Mouse (Mus musculus) testis, postnatal 14 days (tissue): ENCODE measurements at regions not wholly inside any gene's neighbourhood (a gene's known extent, or its start where the extent isn't known, plus 50 kb on each side); places are given as distances from the start of the nearest gene placed in this dataset.

Experiments
- DNase-seq: peaks from one replicate; pipeline ENCODE4 v3.0.0; 2021; ENCODE audit warnings: low spot score

DNA sequence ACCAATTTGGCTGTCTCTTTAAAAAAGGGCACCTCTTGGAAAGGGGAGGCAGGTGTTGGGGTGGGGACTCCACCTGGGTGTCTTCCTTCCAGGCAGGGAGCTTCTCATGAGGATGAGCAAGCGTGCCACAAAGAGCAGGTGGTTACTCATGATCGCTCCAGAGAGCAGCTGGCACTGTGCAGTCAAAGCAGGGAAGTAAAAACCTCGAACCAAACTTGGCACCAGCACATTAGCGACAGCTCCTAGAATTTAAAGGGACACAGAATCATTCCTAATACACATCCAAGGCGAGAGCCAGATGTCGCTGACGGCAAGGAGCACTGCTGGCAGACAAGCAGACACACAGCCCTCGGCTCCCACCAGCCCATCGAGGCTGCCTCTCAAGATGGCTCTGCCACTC lies 70.4 kb downstream of the Irx5 start:
- DNase-seq, result no peak

DNA sequence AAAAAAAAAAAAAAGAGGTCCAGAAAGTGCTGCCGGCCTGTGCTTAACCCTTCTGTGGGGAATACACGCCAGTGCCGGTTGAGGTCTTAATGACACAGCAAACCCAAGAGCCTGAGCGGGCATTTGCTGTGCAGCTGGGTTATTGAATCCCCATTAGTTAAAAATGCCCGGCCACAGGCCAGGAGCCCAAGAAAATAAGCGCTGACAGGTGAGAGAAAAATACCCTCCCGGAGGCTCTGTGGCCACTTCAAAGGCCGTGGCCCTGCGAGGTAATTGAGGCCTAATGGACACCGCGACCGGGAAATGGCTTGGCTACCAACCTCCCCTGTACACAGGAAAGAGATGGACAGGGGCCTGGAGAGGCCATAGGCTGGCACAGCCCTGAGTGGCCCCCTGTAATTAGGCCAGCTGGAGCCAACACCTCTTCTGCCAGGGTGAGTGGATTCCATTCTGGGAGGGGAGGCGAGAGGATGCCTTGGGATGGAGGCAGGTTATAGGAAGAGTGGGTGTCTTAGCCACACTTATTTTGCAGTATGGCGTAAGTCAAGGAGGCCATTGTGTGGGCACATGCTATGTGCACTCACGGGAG lies 79.7 kb downstream of the Irx5 start:
- DNase-seq, result no peak

DNA sequence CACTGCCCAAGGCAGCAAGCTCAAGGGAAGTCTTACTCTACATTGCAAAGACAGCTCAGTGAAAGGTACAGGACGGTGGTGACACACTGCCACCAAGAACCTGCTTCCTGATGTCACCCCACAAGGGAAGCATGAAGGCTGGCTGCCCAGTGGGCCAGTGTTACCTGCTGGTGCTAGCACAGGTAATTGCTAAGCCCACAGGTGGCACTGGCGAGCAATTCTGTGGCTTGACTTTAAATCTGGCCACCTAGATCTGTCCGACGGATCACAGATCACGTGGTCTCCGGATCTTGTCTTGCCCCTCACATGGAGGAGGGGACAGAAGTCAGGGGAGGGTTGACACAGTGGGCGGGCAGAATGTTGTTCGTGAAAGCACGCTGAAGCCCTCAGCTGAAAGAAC lies 80.9 kb downstream of the Irx5 start:
- no peak for DNase-seq

DNA sequence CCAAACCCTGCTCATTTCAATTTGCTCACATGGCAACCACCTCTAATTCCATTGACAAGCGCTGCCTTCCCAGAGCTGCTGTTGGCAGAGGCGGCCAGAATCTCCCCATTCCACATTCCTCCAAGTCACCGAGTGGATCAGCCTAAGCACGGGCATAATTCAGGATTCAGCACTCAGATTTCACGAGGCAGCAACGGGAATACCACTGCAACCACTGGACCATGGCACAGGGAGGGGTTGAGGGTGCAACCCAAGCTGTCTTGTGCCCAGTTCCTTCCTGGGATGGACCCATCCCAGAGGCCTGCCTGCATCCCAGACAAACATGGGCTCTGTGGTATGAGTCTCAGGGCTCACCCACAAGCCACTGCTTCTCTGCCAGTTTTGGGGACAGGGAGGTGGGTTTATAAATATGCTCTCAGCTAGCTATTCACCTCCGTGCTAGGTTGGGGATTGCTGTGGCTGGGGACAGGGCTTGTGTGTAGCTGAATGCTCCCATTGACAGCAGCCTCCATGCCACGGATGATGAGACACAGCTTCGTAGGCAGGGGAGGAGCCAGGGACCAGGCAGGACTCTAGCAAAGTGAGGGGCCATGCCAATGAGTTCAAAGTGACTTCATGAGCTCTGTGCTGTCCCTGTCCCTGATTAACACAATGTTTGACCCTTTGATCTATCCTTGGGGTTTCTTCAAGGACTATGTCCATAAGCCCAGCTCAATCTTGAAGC lies 82.5 kb downstream of the Irx5 start:
- DNase-seq, result no peak

DNA sequence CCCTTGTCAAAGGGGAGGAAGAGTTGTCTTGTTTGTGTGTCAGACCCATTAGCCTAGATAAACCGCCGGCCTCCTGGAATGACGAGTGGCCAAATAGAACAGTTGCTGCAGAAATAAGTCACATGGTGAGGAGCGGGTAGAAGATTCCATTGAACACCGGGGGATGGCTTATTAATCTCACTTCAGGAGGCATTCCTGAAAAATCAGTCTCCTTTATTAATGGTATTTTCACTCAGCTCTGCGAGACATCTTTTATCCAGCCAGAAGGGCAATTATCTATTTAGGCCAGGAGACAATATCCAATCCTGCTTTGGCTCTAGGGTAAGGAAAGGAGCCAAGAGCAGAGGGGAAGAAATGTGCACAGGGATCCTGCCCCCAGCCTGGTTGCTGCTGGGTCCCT lies 84.7 kb downstream of the Irx5 start:
- no peak for DNase-seq

DNA sequence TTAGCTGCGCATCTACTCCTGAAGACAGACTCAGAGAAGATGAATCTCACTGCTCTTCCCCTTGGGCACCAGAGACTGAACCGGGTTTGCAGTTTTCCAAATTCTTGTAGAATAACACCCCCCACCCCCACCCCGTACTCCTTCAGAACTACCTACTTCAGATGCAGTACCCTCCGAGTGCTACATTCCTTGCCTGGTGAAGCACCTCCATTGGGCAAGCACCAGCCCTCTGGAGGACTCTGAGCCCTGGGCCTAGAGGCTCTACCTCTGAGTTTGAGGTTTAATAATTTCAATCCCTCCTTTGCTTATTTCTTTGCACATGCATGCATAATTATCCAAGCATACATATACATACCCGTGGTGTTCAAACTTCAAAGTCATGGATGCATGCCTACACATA lies 101.9 kb downstream of the Irx5 start:
- no peak for DNase-seq

DNA sequence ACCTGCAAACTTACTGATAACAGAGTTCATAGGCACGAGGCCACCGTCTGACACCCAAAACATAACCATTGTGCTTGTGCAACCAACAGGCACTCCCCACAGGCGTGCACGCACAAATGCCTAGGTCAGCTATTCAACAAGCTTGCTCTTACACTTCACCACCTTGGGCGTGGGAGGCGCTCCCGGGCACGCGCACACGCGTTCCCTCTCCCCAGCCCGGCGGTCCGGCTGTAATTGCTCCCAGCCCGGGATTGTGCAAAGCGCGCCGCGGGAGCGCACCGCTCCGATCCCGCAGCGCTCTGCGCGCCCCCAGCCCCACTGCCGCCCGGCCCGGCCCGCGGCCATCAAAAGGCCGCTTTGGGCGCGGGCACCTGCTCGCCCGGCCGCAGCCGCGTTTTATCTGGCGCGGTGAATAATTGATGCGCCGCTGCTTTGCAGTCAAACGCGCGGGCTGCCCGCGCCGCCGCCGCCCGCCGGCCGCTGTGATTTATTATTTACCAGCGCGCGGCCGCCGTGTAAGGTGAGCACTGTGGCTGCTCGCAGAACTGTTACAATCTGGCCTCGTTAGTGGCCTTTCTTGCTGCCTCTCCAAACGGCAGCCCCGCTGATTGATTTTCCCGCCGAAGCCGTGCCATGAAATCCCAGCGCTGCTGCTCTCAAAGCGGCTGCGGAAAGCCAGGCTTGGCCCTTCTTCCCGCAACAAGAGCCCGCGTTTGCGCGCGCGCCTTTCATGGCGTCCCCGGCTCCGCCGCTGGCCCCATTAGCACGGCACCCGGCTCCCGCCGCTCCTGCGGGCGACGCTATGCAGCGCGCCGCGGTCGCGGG lies 102.9 kb downstream of the Irx5 start:
- DNase-seq, result no peak

DNA sequence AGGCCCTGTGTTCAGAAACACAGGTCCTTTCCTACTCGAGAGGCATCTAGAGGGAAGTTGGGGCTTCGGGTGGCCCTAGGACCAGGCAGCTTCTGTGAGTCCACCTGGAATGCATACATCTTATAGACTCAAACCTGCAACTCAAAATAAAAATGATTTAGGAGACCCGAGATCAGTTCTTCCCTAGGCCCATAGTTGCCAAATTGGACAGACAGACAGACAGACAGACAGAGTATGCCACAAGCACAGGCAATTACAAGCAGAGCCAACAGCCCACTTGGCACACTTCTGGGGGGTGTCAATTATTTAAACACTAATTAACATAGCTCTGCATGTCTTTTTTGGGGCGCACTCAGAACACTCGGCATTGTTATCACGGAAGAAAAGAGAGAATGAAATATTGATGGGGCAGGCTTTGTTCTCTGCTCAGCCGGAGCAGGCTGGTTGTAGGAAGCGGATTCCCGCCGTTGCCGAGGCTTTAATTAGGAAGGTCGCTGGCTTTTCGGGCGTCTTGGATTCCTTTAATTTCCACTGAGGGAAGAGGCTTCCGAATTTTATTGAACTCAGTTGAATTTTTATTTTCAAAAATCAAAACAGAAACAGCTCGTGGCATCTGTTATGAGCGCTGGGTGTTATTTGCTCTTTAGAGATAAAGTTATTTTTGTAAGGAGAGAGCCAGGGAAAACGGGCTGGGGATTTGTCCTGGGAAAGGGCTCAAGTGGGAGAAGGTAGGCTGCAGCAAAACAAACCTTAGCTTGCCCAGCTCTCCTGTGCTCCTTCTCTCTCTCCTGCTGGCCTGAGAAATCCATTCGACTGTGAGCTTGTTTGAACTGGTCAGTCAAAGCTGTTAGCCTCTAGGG lies 111.9 kb downstream of the Irx5 start:
- no peak for DNase-seq

DNA sequence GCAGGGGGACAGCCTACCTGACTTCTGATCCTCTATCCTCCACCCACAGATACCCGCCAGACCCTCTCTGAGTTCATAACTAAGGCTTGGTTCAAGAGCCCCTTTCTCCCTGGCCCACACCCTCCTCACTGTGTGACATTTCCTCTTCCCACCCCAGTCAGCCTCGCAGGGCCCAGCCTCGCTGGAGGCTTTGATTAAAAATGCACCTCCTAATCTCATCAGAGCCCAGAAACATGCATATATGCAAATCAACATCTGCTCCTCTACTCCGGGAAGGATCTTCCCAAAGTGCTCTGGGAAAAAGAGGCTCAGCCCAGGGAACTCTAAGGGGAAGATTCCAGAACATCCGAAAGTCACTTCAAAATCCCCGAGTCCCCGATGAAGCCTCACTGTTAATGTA lies 114.8 kb downstream of the Irx5 start:
- no peak for DNase-seq

DNA sequence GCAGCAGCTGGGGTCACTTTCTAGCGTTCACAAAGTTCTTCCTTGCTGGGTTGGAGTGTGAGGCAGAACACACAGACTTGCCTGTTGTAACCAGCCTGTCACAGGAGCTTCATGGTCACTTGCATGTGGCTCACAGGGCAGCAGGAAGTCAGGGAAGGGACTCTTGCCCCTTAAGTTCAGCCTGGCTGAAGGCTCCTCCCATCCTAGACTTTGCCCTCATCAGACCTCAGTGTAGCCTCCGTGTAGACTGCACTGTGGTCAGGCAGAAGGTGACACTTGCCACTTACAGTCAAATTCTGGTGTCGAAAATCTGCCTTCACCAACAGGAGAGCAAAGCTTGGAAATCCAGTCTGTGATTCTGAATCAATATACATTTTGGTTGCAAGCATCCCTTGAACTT lies 115.4 kb downstream of the Irx5 start:
- DNase-seq, result no peak

DNA sequence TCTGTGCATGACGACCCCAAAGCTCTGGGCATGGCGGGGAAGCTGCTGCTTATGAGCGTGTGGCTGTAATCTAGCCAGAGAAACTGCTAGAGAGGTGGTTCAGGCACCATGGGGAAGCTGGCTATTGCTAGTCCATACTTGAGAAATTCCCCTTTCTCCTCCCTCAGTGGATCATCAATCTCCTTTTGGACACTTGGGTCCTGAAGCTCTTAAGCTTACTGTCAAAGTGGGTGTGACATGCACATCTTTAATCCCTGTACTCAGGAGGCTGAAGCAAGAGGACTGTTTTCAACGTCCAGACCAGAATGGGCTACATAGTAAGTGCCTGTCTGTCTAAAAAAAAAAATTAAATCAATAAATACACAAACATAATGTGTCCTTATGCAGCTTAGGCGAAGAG lies 125.0 kb downstream of the Irx5 start:
- DNase-seq, result no peak

DNA sequence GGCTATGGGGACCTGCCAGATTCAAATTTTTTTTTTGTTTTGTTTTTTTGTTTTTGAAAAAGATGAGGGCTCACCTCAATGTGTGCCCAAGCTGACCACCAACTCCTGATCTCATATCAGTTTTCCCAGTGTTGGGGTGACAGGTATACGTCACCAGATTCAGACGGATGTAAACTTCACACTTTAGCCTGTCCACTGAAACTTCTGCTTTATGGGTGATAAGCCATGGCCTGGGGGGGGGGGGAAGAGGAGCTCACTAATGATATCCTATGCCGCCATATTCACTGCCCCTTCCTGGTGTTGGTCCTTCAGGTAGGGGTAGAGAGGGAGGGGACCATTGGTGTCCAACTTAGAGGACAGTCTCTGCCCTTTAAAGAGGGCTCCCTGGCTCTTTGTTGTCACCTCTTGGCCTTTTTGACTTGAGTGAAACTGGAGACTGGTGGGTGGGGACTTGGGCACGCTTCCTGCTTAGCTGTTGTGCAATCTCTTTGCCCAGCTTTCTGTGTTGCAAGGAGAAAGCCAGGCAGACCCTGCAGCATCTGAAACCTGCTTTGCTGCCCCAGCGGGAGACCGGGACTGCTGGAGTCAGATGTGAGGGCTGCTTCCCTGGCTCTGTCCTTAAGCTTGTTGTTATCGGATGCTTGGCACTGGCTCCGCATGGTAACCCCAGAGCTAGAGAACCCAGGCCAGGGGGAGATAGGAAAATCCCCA lies 125.8 kb downstream of the Irx5 start:
- no peak for DNase-seq

DNA sequence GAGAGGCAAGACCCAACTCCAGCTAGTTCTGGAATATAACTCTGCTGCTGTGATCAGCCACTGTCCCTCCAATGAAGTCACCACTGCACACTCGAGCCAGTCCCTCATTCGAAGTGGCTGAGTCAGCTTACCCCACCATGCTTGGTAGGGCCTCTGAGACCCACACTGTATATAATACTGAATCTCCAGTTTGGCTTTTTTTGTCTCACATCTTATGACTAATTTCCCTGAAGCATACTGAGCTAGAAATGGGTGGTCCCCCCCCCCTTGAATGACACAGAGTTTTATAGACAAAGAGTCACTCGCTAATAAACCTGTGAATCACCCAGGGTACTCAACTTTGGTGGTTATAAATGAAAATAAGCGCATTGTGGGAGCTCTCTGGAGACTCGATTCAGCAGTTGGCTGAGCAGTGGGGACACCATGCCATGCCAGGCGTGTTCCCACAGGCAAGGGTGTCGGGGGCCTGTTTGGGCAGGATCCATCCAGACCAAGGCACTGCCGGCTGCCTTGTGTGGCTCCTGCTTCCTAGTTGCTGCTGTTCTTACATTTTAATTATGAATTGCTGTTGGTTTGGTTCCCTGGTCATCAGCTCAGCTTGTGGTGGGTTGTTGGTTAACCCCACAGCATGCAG lies 131.2 kb downstream of the Irx5 start:
- DNase-seq, result no peak

DNA sequence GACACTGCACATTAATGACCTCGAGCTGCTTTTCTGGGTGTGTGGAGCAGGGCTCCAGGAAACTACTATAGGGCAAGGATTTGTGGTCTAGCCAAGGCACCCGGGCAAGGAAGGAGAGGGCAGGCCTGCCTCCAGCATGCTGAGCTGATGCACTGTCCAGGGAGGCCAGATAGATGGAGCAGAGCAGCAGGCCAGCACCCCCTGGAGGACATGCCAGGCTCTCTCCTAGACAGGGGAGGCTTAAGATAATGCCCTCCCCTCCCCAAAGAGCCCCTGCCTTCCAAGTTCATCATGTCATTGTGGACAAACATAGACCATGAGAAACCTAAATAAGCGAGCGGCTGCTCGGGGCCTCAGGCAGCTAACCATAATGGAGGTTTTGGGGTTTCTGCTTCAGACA lies 134.1 kb downstream of the Irx5 start:
- DNase-seq, result no peak

DNA sequence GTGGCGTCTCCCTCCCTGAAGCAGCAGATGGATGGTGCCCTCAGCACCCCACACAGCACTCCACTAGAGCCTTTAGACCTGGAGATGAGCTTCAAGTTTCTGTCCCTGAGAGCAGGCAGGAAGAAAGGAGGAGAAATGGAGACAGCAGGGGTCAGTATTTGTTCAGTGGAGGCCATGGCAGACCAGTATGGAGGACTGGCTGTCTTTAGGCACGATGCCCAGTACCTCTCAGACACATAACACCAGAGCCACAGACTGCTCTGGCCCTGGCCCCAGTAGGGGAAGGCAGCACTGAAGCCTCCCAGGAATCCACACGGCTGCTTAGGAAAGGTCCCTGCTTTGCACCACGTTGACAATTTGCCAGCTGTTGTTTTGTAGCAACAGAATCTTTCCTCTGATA lies 136.0 kb downstream of the Irx5 start:
- no peak for DNase-seq

DNA sequence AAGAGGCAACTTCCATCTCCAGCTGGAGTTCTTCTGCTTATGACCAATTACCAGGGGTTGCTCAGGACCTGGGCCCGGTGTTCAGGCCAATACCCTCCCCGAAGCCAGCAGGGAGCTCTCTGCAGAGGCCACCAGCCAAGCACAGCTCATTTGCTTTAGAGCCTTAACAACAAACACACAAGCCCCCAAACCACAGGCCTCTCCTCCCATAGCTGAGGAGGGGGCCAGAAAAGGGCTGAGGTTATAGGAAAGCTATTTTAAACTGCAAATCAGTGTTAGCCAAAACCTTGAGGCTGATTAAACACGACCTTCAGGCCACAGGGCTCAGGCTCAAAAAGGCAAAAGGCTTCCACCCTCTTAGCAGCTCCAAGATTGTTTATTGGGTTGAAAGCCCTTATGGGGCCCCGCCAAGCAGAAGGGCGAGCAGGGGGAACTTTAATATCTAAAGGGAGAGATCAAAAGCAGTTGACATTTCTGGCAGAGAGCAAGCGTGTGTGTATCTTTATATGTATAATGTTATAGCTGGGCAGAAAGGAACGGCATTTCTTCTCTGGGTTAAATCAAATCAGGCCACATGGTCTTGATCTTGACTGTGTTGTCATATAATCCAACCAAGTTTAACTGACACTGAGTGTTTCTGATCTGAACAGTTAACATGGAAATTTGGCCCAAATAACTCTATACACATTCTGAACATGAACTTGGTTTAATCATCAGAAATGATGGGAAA lies 148.3 kb downstream of the Irx5 start:
- no peak for DNase-seq

DNA sequence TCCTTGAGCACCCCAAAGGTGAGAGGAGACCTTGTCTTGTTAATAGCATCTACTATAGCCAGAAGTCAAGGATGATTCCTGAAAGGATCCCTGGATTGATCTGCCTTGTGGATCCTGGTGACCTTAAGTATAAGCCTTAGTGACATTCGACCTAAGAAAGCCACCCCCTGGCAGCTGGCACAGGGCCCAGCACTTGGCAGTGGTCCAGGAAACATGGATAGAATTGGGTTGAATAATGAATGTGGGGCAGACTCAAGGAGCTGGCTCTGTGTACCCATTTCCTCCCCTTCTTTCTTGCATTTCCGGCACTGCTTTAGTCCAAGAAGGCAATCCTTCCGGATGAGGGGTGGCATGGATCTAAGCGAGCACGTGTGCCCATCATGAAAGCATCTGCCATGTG lies 149.0 kb downstream of the Irx5 start:
- no peak for DNase-seq

DNA sequence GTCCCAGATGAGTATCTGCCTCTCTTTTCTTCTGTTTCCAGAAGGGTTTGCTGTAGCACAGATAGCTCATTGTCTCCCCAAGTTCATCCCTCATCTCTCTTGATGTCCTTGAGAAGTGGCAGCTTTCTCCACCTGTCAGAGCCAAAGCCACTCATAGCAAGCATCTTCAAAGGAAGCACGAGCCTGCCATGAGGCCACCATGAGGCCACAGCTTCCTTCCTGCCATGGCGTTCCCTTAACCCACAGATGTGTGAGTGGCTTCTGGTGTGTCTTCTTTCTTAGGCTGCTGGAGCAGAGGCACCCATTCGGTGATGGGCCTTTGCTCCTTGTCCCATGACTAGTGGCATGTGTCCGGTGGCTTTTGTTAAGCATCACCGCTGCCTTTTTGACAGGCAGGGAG lies 149.5 kb downstream of the Irx5 start:
- DNase-seq, result no peak

DNA sequence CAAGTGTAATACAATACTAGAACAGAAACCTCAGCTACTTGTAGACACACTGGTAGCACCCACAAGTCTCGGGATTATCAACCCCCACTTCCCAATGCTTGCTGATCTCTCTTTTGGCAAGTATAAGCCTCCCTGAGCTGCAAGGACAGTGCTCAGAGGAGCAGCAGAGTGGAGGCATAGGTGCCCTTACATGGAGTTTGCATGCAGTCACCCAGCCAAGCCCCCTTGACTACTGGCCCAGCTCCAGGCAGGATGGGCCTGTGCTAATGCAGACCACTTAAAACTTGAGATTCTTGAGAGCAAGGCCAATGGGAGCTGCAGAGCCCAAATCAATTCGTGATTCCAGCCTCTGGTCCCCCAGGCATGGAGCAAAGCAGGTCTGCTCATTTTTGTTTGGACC lies 158.0 kb downstream of the Irx5 start:
- no peak for DNase-seq

DNA sequence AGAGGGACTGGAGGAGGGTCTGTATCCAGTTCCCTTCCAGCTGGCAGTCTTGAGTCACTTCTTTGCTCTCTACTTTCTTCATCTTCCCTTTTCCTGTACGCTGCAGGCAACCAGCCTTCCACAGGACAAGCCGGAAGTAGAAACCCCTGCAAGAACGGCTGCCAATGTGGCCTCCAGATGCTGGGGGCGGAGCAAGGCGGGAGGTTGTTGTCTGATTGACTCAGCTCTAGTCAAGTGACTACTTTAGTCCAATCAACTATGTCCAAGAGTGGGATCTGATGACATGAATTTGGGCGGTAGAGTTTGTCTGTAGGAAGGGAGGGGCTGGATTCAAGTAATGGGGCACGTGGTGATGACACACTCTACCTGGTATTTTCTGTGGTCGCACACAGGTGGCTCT lies 156.1 kb upstream of the Irx6 start:
- DNase-seq, result peak; percentile 21

DNA sequence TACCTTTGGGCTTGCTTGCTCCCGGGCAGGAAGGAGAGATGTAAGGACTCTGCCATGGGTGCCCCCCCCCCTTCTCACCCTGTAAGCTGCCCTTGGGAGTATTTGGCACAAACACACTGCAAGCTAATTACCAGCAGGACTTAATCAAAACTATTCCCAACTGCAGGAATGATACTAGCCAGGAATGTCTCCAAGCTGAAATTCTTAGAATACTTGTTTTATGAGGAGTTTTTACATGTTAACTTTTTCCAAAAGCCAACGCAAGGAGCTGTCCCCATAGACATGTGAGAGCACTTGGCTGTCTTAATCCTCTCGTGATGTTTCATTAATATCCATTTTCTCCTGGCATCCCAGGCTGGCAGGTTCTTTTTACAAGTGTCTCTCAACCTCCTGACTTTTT lies 155.6 kb upstream of the Irx6 start:
- no peak for DNase-seq
